Mouse (Mus musculus): ENCODE results near the gene Fam110a.

GRCm38 (mm10) chr2:151941269-151941668 lies 38.8 kb downstream of the Fam110a start:
- TF ChIP-seq CTCF (IDR thresholded peaks at IDR 0.05; ENCODE audit: low read depth) (peak; percentile 80), EP300 (IDR thresholded peaks at IDR 0.05; ENCODE audit: low read depth) (no peak)
